Mouse (Mus musculus) stomach, embryonic 15.5 days (tissue): ENCODE results near the gene Dcpp1. TPM values are rescaled to one million over a fixed set of nuclear protein-coding genes. Genes with fewer than 3 reads are reported as not detected.
"Not testable (repeated sequence)": the region's sequence is repeated elsewhere in the genome, so short reads cannot be mapped to it uniquely, and the experiment has no call there.

Experiments used
- ATAC-seq: fragments of 200-750 bp; cut with Nextera tagmentation; 2 replicates; pipeline ENCODE4 v1.8.0; 2017; ENCODE audit warnings: low read depth, moderate number of reproducible peaks, moderate TSS enrichment; ENCODE audit not compliant: insufficient read depth, low FRiP score
- H3K27ac ChIP-seq: fragments of 300-500 bp; sonication (generic); 2 replicates; pipeline ENCODE4 v1.5.1; 2015; ENCODE audit warnings: mild to moderate bottlenecking, inconsistent platforms
- H3K27me3 ChIP-seq: fragments of 300-500 bp; sonication (generic); replicated peaks from 2 replicates; pipeline ENCODE4 v1.6.1; 2015; ENCODE audit warnings: inconsistent platforms
- H3K36me3 ChIP-seq: fragments of 300-500 bp; sonication (generic); 2 replicates; pipeline ENCODE4 v1.6.1; 2015; ENCODE audit warnings: inconsistent platforms
- H3K4me1 ChIP-seq: fragments of 300-500 bp; sonication (generic); 2 replicates; pipeline ENCODE4 v1.6.1; 2015; ENCODE audit warnings: inconsistent platforms
- H3K4me2 ChIP-seq: fragments of 300-500 bp; sonication (generic); 2 replicates; pipeline ENCODE4 v1.6.1; 2015; ENCODE audit warnings: mild to moderate bottlenecking, inconsistent platforms
- H3K4me3 ChIP-seq: fragments of 300-500 bp; sonication (generic); replicated peaks from 2 replicates; pipeline ENCODE4 v1.5.1; 2015; ENCODE audit warnings: inconsistent platforms
- H3K9ac ChIP-seq: fragments of 300-500 bp; sonication (generic); 2 replicates; pipeline ENCODE4 v1.6.1; 2015; ENCODE audit warnings: inconsistent platforms
- H3K9me3 ChIP-seq: fragments of 300-500 bp; sonication (generic); 2 replicates; pipeline ENCODE4 v1.6.1; 2016; ENCODE audit warnings: inconsistent platforms
- WGBS: fragments of 180-500 bp; shearing (Covaris S2); methylation state at CpG from one replicate; pipeline ENCODE4 v1.1.7; 2015; 5-methylcytosine and 5-hydroxymethylcytosine counted together
- polyA plus RNA-seq: library from polyadenylated mRNA; unstranded; fragments of >200 nt; fragmentation: Nextera tagmentation; extraction: Ambion mirVana; gene quantifications from 2 replicates; pipeline ENCODE4 v1.2.1, GENCODE M21; 2015

Dcpp1 gene
- polyA plus RNA-seq, 1 experiment from 2014 or later: not detected

DNA sequence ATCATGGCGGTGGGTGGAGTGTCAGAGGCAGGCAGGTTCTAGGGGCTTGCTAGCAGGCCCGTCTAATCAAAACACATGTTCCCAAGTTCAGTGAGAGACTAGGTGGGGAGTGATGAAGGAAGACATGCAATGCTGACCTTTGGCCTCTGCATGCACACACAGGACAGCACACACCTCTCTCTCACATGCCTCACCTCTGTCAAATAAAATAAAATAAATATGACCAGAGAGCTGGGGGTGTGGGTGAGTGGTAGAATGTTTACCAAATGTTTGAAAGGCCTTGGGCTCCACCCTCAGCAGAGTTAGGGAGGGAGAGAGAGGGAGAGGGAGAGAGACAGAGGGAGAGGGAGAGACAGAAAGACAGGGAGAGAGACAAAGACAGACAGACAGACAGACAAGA, 22.8 kb upstream of the Dcpp1 start:
- H3K9ac ChIP-seq: no peak overlapping the region
- no peaks in the 10 kb centered on the region for H3K36me3 ChIP-seq
- no peaks in the 10 kb centered on the region for H3K9me3 ChIP-seq
- WGBS: 44% methylated on average over 2 of the region's 2 CpGs
- H3K4me3 ChIP-seq: no peak overlapping the region
- H3K27me3 ChIP-seq: no peaks in the 10 kb centered on the region
- peak; percentile 79 for ATAC-seq
- 0 out of 2 replicates have a peak, but pooled peaks cover 4% of the 10 kb centered on the region for H3K4me1 ChIP-seq
- 0 out of 2 replicates have a peak overlapping the region, but pooled peaks have one; percentile 40 for H3K27ac ChIP-seq
- no peak overlapping the region for H3K4me2 ChIP-seq

DNA sequence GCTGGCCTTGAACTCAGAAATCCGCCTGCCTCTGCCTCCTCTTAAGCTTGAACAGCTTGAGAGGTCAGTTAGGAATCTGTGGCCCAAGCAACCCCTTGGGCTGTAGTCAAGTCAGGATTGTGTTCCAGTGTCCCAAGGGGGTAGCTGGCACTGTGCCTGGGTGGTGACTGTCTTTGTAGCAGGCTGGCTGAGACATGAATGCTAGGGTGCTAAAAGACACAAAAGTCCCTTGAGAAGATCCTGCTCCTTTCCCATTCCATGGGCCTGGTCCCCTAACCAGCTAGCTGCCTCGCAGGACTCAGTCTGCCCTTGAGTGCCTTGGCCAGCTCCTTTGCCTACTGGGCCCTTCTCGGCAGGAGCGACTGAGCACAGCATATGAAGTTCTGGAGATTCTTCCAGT, 17.8 kb upstream of the Dcpp1 start:
- Histone ChIP-seq H3K4me2 (no peak overlapping the region), H3K27me3 (no peaks in the 10 kb centered on the region), H3K4me3 (no peak overlapping the region), H3K4me1 (no peaks in the 10 kb centered on the region), H3K27ac (no peak overlapping the region), H3K36me3 (no peaks in the 10 kb centered on the region), H3K9ac (no peak overlapping the region), H3K9me3 (no peaks in the 10 kb centered on the region)
- WGBS: 87% methylated on average over 4 of the region's 4 CpGs
- ATAC-seq: no peak

DNA sequence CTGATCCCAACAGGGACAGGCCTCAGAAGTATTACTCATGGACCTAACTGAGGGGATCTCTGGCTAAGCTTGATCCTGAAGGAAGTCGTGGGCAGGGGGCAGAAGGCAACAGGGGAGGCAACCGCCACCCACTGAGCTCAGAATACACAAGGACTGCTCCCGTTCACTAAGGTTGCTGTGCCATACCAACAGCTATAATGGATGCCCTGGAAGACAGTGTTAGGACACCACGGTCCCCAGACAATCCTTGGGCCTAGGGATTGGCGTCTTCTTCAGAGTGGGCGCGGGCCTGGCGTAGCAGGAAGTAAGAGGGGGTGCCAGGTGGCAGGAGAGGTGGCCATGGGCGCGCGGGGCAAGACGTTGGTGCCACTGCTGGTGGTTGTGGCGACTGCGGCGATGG, 12.9 kb upstream of the Dcpp1 start, which contains the start of gene Prss21:
TSS of gene Prss21 (plus strand) at position 301 of the 400 bp plus-strand sequence.
- Histone ChIP-seq H3K36me3 (no peaks in the 10 kb centered on the region), H3K27ac (no peak within 1 kb of the TSS), H3K27me3 (no peaks in the 10 kb centered on the region), H3K9ac (no peak within 1 kb of the TSS), H3K9me3 (no peaks in the 10 kb centered on the region), H3K4me1 (no peaks in the 10 kb centered on the region), H3K4me2 (no peak within 1 kb of the TSS), H3K4me3 (no peak within 1 kb of the TSS)
- ATAC-seq: no peak
- 89% methylated on average over 15 of the region's 15 CpGs for WGBS

DNA sequence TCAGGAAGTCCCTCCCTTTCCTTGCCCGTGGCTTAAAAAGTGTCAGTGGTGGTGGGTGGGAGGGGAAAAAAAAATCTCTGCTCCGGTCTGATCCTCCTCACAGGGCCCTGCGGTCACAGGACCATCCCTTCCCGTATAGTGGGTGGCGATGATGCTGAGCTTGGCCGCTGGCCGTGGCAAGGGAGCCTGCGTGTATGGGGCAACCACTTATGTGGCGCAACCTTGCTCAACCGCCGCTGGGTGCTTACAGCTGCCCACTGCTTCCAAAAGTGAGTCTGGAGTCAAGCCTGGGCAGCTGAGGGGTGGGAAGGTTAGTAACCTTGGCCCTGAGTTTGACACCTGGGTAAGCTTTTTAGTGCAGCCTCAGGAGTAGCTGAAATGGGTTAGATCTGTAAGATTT, 12.2 kb upstream of the Dcpp1 start:
- WGBS: 87% methylated on average over 11 of the region's 11 CpGs
- H3K4me1 ChIP-seq: no peaks in the 10 kb centered on the region

DNA sequence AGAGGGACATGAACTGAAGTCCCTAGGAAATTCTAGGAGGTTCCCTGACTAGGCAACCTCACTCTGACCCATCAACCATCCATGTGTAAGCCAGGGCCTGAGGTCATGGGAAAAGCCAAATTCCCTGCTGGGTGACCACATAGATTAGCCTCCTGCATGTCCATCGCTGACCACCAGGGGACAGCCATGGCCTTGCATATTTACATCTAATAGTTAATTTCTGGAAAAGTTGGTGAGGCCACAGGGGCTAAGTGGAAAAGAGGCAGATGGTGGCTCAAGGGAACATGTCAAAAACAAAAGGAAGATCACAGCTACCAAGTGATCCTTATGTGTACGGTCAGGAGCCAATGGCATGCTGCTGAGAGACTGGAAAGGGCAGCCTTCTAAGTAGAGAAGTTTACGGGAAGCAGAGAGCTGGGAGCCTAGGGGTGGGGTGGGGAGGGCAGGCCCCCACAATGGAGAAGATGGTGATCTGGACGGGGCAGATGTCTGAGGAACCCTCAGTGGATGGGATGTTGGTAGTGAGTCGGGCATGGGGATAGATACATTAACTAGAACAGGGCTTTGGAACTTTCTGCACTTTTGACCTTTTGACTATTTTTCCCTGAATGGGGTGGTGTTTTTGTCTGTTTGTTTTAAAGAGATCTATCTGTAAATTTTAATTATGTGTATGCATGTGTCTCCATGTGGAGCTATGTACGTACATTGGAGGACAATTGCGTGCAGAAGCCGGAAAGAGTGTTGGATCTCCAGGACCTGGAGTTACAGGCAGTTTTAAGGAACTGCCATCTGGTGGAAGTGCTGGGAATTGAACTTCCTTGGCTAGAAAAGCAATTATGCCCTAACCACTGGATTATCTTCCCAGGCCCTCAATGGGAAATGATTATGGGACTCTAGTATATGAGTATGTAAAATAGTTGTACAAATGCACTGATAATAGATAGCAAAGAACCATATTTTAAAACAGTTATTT, 6.5 kb upstream of the Dcpp1 start:
- 31% methylated on average over 8 of the region's 8 CpGs for WGBS
- no peak overlapping the region for H3K4me3 ChIP-seq
- ATAC-seq: no peak
- no peak overlapping the region for H3K27ac ChIP-seq
- no peaks in the 10 kb centered on the region for H3K9me3 ChIP-seq
- H3K4me1 ChIP-seq: 0 out of 2 replicates have a peak, but pooled peaks cover 5% of the 10 kb centered on the region
- no peaks in the 10 kb centered on the region for H3K27me3 ChIP-seq
- no peak overlapping the region for H3K4me2 ChIP-seq
- no peak overlapping the region for H3K9ac ChIP-seq
- H3K36me3 ChIP-seq: no peaks in the 10 kb centered on the region

More for the DNA sequence above, 12.2 kb upstream of the Dcpp1 start:
- Histone ChIP-seq H3K4me3 (no peak overlapping the region), H3K27me3 (no peaks in the 10 kb centered on the region), H3K36me3 (no peaks in the 10 kb centered on the region), H3K4me2 (no peak overlapping the region), H3K9me3 (no peaks in the 10 kb centered on the region), H3K27ac (no peak overlapping the region), H3K9ac (no peak overlapping the region)
- no peak for ATAC-seq

DNA sequence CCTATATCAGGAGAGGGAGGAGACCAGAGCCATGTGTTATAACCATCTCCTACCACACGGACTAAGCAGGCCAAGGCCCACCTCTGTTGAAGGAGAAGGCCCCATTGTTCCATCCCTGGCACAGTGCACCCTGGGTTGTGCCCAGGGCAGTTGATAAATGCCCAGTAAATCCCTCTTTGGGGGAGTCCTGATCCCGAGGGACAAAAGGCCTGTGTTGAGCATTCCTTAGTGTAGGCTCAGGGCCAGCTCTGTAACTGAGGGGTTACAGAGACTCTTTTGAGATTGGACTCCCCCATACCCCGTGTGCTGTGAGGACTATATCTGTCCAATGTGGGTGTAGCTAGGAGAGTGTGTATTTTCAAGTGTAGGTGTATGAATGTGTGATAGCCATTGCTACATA, 3.9 kb upstream of the Dcpp1 start:
- Histone ChIP-seq H3K4me2 (no peak overlapping the region), H3K27ac (no peak overlapping the region), H3K9me3 (no peaks in the 10 kb centered on the region), H3K9ac (no peak overlapping the region), H3K4me1 (0 out of 2 replicates have a peak, but pooled peaks cover 5% of the 10 kb centered on the region), H3K36me3 (no peaks in the 10 kb centered on the region), H3K4me3 (no peak overlapping the region), H3K27me3 (no peaks in the 10 kb centered on the region)
- 67% methylated on average over 3 of the region's 3 CpGs for WGBS
- ATAC-seq: peak; percentile 55; the same call in 1 of the 2 replicates

DNA sequence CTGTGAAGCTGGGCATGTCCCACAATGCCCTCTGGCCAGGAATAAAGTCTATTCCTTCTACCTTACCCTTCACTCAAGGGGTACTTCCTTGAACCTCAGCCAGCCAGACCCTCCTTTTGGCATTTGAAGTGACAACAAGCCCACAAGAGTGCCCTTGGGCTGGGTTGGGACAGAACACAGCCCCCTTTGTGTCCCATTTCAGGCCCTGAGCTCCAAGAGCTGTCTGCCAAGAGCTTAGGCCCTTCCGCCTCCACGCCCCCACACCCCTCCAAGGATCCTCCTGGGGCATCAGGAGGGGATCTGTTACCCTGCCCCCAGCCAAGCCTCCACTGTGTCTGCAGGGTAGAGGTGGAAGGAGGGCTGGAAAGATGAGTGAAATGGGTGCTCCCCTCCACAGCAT, 3.5 kb upstream of the Dcpp1 start:
- Histone ChIP-seq H3K9ac (no peak overlapping the region), H3K27ac (no peak overlapping the region), H3K36me3 (no peaks in the 10 kb centered on the region), H3K4me2 (no peak overlapping the region), H3K4me3 (no peak overlapping the region), H3K27me3 (no peaks in the 10 kb centered on the region), H3K9me3 (no peaks in the 10 kb centered on the region), H3K4me1 (0 out of 2 replicates have a peak, but pooled peaks cover 5% of the 10 kb centered on the region)
- WGBS: 90% methylated on average over 2 of the region's 2 CpGs
- no peak for ATAC-seq

DNA sequence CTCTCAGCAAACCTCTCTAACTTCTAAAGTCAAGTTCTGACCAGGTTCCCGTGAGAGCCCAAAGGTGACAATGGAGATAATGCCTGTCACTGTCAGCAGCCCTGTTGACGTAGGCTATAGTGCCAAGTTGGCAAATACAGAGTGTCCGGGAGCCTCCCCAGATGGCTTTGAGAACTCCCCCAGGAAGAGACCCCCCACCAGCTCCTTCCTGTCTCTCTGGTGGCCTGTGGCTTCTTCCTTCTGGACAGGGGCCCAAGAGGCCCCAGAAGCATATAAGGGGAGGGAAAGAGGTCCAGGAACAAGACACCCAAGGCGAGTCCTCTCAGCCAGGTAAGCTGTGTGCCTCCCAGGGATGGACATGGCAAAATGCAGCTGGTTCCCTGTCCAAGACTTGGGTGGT, 36.5 kb downstream of the Dcpp1 start, which contains the start of gene Dcpp3:
TSS of gene Dcpp3 (plus strand) at position 301 of the 400 bp plus-strand sequence.
- not testable (repeated sequence) for H3K9me3 ChIP-seq, H3K27me3 ChIP-seq, H3K36me3 ChIP-seq, H3K4me3 ChIP-seq, H3K4me2 ChIP-seq, ATAC-seq, H3K27ac ChIP-seq, H3K9ac ChIP-seq, H3K4me1 ChIP-seq
- 53% methylated on average over 4 of the region's 4 CpGs for WGBS

DNA sequence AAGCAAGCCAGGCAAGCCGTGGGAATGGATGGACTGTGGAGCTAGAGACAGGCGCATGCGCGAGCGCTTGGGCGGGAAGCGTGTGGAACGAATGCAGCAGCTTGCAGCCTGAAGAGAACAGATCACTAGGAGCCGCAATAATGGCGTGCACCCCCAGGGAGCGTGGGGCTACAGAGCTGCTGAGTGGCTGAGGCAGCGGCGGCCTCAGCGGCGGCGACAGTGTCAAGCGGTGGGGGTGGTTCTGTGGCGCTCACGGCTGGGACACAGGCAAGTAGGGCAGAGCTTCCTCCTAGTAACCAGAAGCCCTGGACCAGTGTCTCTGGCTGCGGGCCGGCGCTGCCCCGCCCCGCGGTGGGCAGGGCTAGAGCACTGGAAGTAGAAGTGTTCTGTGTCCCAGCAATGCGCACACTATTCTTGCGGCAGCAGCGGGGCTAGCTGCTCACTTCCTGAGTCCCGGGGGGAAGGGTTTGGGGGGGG, 43.9 kb downstream of the Dcpp1 start:
- peak overlapping the region; percentile 47; the same call in 1 of the 2 replicates for H3K9ac ChIP-seq
- no peaks in the 10 kb centered on the region for H3K4me1 ChIP-seq
- WGBS: 0% methylated on average over 29 of the region's 29 CpGs
- H3K36me3 ChIP-seq: no peaks in the 10 kb centered on the region
- peak overlapping the region; percentile 99 for H3K27ac ChIP-seq
- peak overlapping the region; percentile 59 for H3K4me3 ChIP-seq
- no peaks in the 10 kb centered on the region for H3K9me3 ChIP-seq
- ATAC-seq: peak; percentile 98
- H3K4me2 ChIP-seq: peak overlapping the region; percentile 90
- no peaks in the 10 kb centered on the region for H3K27me3 ChIP-seq

DNA sequence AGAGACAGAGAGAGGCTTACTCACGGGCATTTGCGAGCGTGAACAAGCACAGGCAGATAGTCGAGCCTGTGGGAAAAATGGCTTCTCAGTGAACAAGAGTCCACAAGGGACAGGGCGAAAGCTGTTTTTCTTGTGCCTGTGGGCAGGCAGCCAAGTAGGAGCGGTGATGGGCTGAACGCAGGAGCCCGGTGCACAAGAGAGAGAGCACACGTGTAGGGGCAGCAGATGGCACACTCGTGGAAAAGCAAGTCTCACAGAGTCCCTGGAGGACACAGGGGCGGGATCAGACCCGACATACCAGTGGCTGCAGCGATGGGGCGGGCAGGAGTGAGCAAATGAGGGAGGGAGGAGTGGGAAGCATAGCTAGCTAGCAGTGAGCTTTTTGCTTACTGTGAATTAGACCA, 44.4 kb downstream of the Dcpp1 start:
- peak; percentile 81 for ATAC-seq
- H3K9ac ChIP-seq: peak overlapping the region; percentile 47
- H3K4me2 ChIP-seq: peak overlapping the region; percentile 90
- H3K4me3 ChIP-seq: peak overlapping the region; percentile 59
- WGBS: under 1% methylated on average over 14 of the region's 14 CpGs
- H3K27ac ChIP-seq: peak overlapping the region; percentile 99
- H3K4me1 ChIP-seq: no peaks in the 10 kb centered on the region
- H3K9me3 ChIP-seq: no peaks in the 10 kb centered on the region
- no peaks in the 10 kb centered on the region for H3K36me3 ChIP-seq
- no peaks in the 10 kb centered on the region for H3K27me3 ChIP-seq

DNA sequence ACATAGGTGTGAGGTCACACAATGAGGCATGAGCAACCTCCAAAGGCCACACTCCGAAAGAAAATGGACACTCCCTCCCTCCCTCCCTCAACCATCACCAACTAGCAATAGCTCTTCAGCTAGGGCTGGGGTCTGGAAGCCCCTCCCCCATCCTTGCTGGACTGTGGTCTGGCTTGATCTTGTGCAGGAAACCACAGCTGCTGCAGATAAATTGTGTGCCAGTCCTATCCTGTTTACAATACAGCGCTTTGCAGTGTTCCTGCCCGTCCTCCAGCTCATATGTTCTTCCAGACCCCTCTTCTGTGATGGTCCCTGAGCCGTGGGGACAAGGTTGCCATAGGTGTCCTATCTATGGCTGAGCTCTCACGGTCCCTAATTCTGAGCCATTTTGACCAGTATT, 50.5 kb downstream of the Dcpp1 start:
- Histone ChIP-seq H3K4me3 (no peak overlapping the region), H3K27ac (no peak overlapping the region)

More for the DNA sequence above, 50.5 kb downstream of the Dcpp1 start:
- no peaks in the 10 kb centered on the region for H3K36me3 ChIP-seq
- 63% methylated on average over 5 of the region's 5 CpGs for WGBS
- H3K9me3 ChIP-seq: no peaks in the 10 kb centered on the region
- no peak overlapping the region for H3K4me2 ChIP-seq
- no peak for ATAC-seq
- H3K27me3 ChIP-seq: no peaks in the 10 kb centered on the region
- no peaks in the 10 kb centered on the region for H3K4me1 ChIP-seq
- no peak overlapping the region for H3K9ac ChIP-seq
